Mouse (Mus musculus): Measurements from ENCODE around the gene Eva1c. TPM values are rescaled to one million over a fixed set of nuclear protein-coding genes. Genes with fewer than 3 reads are reported as not detected.

Eva1c gene
- polyA plus RNA-seq, 1 experiment from 2014 or later, result 1.3 TPM

- no peaks in the 10 kb centered on the region; the same call in 1 of the 2 replicates for H3K36me3 ChIP-seq (ENCODE audit: control insufficient read depth, insufficient read depth, low read length)
- no peak overlapping the region for H3K27ac ChIP-seq (ENCODE audit: low read depth, low read length)
- no peaks in the 10 kb centered on the region for H3K9me3 ChIP-seq (ENCODE audit: control insufficient read depth, low read length)
- WGBS, result 93% methylated on average over 5 of the region's 5 CpGs
- no peak for ATAC-seq (ENCODE audit: low FRiP score)
- H3K4me3 ChIP-seq (ENCODE audit: low read depth, low read length), result no peak overlapping the region
- H3K9ac ChIP-seq (ENCODE audit: low read length), result no peak overlapping the region
- no peaks in the 10 kb centered on the region for H3K27me3 ChIP-seq (ENCODE audit: control insufficient read depth, insufficient read depth, low read length)
- no peaks in the 10 kb centered on the region for H3K4me1 ChIP-seq (ENCODE audit: control insufficient read depth, insufficient read depth, low read length)
- no peak overlapping the region for H3K4me2 ChIP-seq
- no peak for DNase-seq (ENCODE audit: low spot score, missing footprints)
Observed at GRCm38 (mm10) chr16:90798848-90799247, 27.7 kb upstream of the Eva1c start.

GRCm38 (mm10) chr16:90799840-90800239 is 26.7 kb upstream of the Eva1c start:
- H3K27me3 ChIP-seq (ENCODE audit: control insufficient read depth, insufficient read depth, low read length), result no peaks in the 10 kb centered on the region
- 87% methylated on average over 10 of the region's 10 CpGs for WGBS
- H3K27ac ChIP-seq (ENCODE audit: low read depth, low read length), result no peak overlapping the region
- no peaks in the 10 kb centered on the region for H3K4me1 ChIP-seq (ENCODE audit: control insufficient read depth, insufficient read depth, low read length)
- no peak overlapping the region for H3K4me3 ChIP-seq (ENCODE audit: low read depth, low read length)
- no peak for DNase-seq (ENCODE audit: low spot score, missing footprints)
- ATAC-seq (ENCODE audit: low FRiP score), result no peak
- no peaks in the 10 kb centered on the region for H3K9me3 ChIP-seq (ENCODE audit: control insufficient read depth, low read length)
- H3K36me3 ChIP-seq (ENCODE audit: control insufficient read depth, insufficient read depth, low read length), result no peaks in the 10 kb centered on the region; the same call in none of the 2 replicates
- H3K4me2 ChIP-seq, result no peak overlapping the region
- H3K9ac ChIP-seq (ENCODE audit: low read length), result no peak overlapping the region

- ATAC-seq (ENCODE audit: low FRiP score), result no peak
- Histone ChIP-seq H3K4me3 (ENCODE audit: low read depth, low read length) (no peak overlapping the region), H3K4me2 (no peak overlapping the region), H3K4me1 (ENCODE audit: control insufficient read depth, insufficient read depth, low read length) (no peaks in the 10 kb centered on the region), H3K9me3 (ENCODE audit: control insufficient read depth, low read length) (no peaks in the 10 kb centered on the region), H3K36me3 (ENCODE audit: control insufficient read depth, insufficient read depth, low read length) (no peaks in the 10 kb centered on the region; the same call in 1 of the 2 replicates), H3K27ac (ENCODE audit: low read depth, low read length) (no peak overlapping the region), H3K27me3 (ENCODE audit: control insufficient read depth, insufficient read depth, low read length) (no peaks in the 10 kb centered on the region), H3K9ac (ENCODE audit: low read length) (no peak overlapping the region)
- 93% methylated on average over 5 of the region's 5 CpGs for WGBS
- no peak for DNase-seq (ENCODE audit: low spot score, missing footprints)
Observed at GRCm38 (mm10) chr16:90801251-90801650, 25.3 kb upstream of the Eva1c start.

- ATAC-seq (ENCODE audit: low FRiP score) (no peak), DNase-seq (ENCODE audit: low spot score, missing footprints) (no peak)
- Histone ChIP-seq H3K9me3 (ENCODE audit: control insufficient read depth, low read length) (no peaks in the 10 kb centered on the region), H3K27me3 (ENCODE audit: control insufficient read depth, insufficient read depth, low read length) (no peaks in the 10 kb centered on the region), H3K4me1 (ENCODE audit: control insufficient read depth, insufficient read depth, low read length) (no peaks in the 10 kb centered on the region), H3K36me3 (ENCODE audit: control insufficient read depth, insufficient read depth, low read length) (no peaks in the 10 kb centered on the region; the same call in 1 of the 2 replicates), H3K4me3 (ENCODE audit: low read depth, low read length) (no peak overlapping the region), H3K4me2 (no peak overlapping the region), H3K9ac (ENCODE audit: low read length) (no peak overlapping the region), H3K27ac (ENCODE audit: low read depth, low read length) (no peak overlapping the region)
- 71% methylated on average over 3 of the region's 3 CpGs for WGBS
Observed at GRCm38 (mm10) chr16:90801928-90802327, 24.6 kb upstream of the Eva1c start.

GRCm38 (mm10) chr16:90804466-90804865 is 22.1 kb upstream of the Eva1c start:
- Histone ChIP-seq H3K9me3 (ENCODE audit: control insufficient read depth, low read length) (no peaks in the 10 kb centered on the region), H3K4me3 (ENCODE audit: low read depth, low read length) (no peak overlapping the region), H3K27me3 (ENCODE audit: control insufficient read depth, insufficient read depth, low read length) (no peaks in the 10 kb centered on the region), H3K27ac (ENCODE audit: low read depth, low read length) (no peak overlapping the region), H3K4me2 (no peak overlapping the region), H3K36me3 (ENCODE audit: control insufficient read depth, insufficient read depth, low read length) (no peaks in the 10 kb centered on the region; the same call in 1 of the 2 replicates), H3K9ac (ENCODE audit: low read length) (no peak overlapping the region), H3K4me1 (ENCODE audit: control insufficient read depth, insufficient read depth, low read length) (no peaks in the 10 kb centered on the region)
- ATAC-seq (ENCODE audit: low FRiP score), result no peak
- WGBS, result 96% methylated on average over 5 of the region's 5 CpGs
- DNase-seq (ENCODE audit: low spot score, missing footprints), result no peak

- under 1% methylated on average over 45 of the region's 47 CpGs for WGBS
- no peaks in the 10 kb centered on the region; the same call in 1 of the 2 replicates for H3K36me3 ChIP-seq (ENCODE audit: control insufficient read depth, insufficient read depth, low read length)
- ATAC-seq (ENCODE audit: low FRiP score) (peak; percentile 96), DNase-seq (ENCODE audit: low spot score, missing footprints) (peak; percentile 100)
- peaks cover 6% of the 10 kb centered on the region; the same call in 1 of the 2 replicates for H3K4me1 ChIP-seq (ENCODE audit: control insufficient read depth, insufficient read depth, low read length)
- peak within 1 kb of the TSS; percentile 60 for H3K9ac ChIP-seq (ENCODE audit: low read length)
- H3K4me2 ChIP-seq, result peak within 1 kb of the TSS; percentile 80
- H3K9me3 ChIP-seq (ENCODE audit: control insufficient read depth, low read length), result no peaks in the 10 kb centered on the region
- H3K27me3 ChIP-seq (ENCODE audit: control insufficient read depth, insufficient read depth, low read length), result no peaks in the 10 kb centered on the region
- H3K27ac ChIP-seq (ENCODE audit: low read depth, low read length), result no peak within 1 kb of the TSS
- H3K4me3 ChIP-seq (ENCODE audit: low read depth, low read length), result peak within 1 kb of the TSS; percentile 81
Observed at GRCm38 (mm10) chr16:90809975-90810715, 16.4 kb upstream of the Eva1c start, which contains the start of gene Urb1. Gene Urb1, minus strand, starts transcription at chr16:90810413.

GRCm38 (mm10) chr16:90810716-90811256 is 15.7 kb upstream of the Eva1c start:
- WGBS, result 56% methylated on average over 11 of the region's 11 CpGs

GRCm38 (mm10) chr16:90812086-90812485 is 14.4 kb upstream of the Eva1c start:
- H3K27ac ChIP-seq (ENCODE audit: low read depth, low read length), result no peak overlapping the region
- no peaks in the 10 kb centered on the region for H3K27me3 ChIP-seq (ENCODE audit: control insufficient read depth, insufficient read depth, low read length)
- H3K9ac ChIP-seq (ENCODE audit: low read length), result no peak overlapping the region
- H3K36me3 ChIP-seq (ENCODE audit: control insufficient read depth, insufficient read depth, low read length), result no peaks in the 10 kb centered on the region
- DNase-seq (ENCODE audit: low spot score, missing footprints) (no peak), ATAC-seq (ENCODE audit: low FRiP score) (no peak)
- no peak overlapping the region for H3K4me3 ChIP-seq (ENCODE audit: low read depth, low read length)
- WGBS, result 86% methylated on average over 5 of the region's 5 CpGs
- no peak overlapping the region for H3K4me2 ChIP-seq
- H3K4me1 ChIP-seq (ENCODE audit: control insufficient read depth, insufficient read depth, low read length), result peaks cover 6% of the 10 kb centered on the region; the same call in 1 of the 2 replicates
- H3K9me3 ChIP-seq (ENCODE audit: control insufficient read depth, low read length), result no peaks in the 10 kb centered on the region

More at GRCm38 (mm10) chr16:90810716-90811256, 15.7 kb upstream of the Eva1c start:
- H3K4me2 ChIP-seq, result peak overlapping the region; percentile 80
- ATAC-seq (ENCODE audit: low FRiP score), result no peak; the same call in 1 of the 2 replicates
- H3K27ac ChIP-seq (ENCODE audit: low read depth, low read length), result no peak overlapping the region
- H3K4me3 ChIP-seq (ENCODE audit: low read depth, low read length), result peak overlapping the region; percentile 81
- no peaks in the 10 kb centered on the region for H3K36me3 ChIP-seq (ENCODE audit: control insufficient read depth, insufficient read depth, low read length)
- H3K4me1 ChIP-seq (ENCODE audit: control insufficient read depth, insufficient read depth, low read length), result peaks cover 6% of the 10 kb centered on the region; the same call in 1 of the 2 replicates
- no peaks in the 10 kb centered on the region for H3K9me3 ChIP-seq (ENCODE audit: control insufficient read depth, low read length)
- no peaks in the 10 kb centered on the region for H3K27me3 ChIP-seq (ENCODE audit: control insufficient read depth, insufficient read depth, low read length)
- DNase-seq (ENCODE audit: low spot score, missing footprints), result peak; percentile 88
- peak overlapping the region; percentile 37 for H3K9ac ChIP-seq (ENCODE audit: low read length)

GRCm38 (mm10) chr16:90820326-90820725 is 6.2 kb upstream of the Eva1c start:
- Histone ChIP-seq H3K4me3 (ENCODE audit: low read depth, low read length) (no peak overlapping the region), H3K4me2 (no peak overlapping the region), H3K36me3 (ENCODE audit: control insufficient read depth, insufficient read depth, low read length) (no peaks in the 10 kb centered on the region), H3K9ac (ENCODE audit: low read length) (no peak overlapping the region), H3K27ac (ENCODE audit: low read depth, low read length) (no peak overlapping the region), H3K27me3 (ENCODE audit: control insufficient read depth, insufficient read depth, low read length) (no peaks in the 10 kb centered on the region), H3K9me3 (ENCODE audit: control insufficient read depth, low read length) (no peaks in the 10 kb centered on the region), H3K4me1 (ENCODE audit: control insufficient read depth, insufficient read depth, low read length) (no peaks in the 10 kb centered on the region)
- ATAC-seq (ENCODE audit: low FRiP score) (no peak), DNase-seq (ENCODE audit: low spot score, missing footprints) (no peak)
- 81% methylated on average over 6 of the region's 6 CpGs for WGBS
